Mouse (Mus musculus): ENCODE measurements around the gene Slc6a4.

The Slc6a4 gene

DNA sequence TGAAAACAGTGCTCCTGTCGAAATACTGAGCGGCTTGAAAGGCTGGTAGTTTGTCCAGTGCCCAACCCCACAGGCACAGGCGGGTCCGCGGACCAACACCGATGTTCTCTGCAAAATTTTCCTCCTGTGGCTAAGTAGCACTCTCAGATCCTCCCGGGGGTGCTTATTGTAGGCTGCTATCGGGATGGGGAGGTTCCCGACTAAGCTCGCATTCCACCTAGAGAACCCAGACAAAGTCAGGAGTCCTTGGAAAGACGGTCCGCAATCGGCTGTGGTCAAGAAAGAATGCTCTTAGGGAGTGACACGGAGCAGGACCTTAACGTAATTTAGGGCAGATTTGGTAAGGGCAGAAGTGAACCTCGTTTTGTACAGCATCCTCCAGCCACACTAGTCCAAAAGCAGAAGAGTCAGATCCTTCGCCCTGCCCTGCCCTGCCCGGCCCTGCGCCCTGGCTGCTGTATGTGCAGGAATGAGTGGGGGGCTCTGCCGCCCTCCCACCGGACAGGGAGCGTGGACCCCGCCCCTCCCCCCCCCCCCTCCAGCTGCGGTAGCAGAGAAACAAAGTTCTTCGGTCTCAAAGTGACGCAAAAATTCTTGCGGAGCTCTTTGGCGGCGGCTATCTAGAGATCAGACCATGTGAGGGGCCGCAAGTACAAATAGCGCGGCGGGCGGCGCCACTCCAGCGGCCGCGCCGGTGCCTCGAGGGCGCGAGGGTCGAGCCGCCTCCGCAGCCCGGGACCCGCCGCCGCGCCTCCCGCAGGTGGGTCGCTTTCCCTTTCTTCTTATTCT lies at the start of gene Slc6a4:
Slc6a4 (plus strand) TSS at position 688 of the 789 bp plus-strand sequence.
- DNase-seq (ENCODE audit: low spot score in 2 of 2) = no peak

DNA sequence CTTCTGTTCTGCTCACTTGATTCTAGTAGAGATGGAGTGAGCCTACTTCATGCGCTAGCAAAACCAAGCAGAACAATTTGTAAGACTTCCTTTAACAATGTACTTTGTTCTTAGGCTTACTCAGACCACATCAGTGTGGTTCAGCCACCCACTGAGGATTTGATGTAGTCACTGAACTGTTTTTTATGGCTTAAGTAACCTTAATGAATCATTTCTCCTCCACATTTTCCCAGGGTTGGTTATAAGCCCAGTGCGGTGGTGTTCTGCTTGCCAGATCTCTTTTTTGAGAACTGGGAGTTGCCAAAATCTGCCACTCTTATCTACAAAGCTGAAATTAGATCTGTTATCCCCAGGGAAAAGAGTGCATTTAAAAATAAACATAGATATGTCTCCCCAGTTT lies 44.9 kb upstream of the Slc6a4 start:
- DNase-seq (ENCODE audit: low spot score in 2 of 2) = peak; percentile 23 to 33

DNA sequence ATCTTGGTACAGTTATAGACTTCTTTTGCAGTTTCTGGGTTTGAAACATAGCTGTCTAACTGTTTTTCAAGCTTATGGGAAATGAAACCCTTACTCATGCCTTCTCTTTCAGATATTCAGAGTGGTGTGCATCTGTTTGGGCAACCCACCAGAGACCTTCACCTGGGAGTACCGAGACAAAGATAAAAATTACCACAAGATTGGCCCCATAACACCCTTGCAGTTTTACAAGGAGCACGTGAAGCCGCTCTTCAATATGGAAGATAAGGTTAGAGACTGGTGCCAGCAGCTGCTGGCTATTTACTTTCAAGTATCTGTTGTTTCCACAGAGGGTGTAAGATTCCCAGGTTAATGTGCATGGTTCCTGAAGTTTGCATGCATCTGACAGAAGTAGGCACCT lies 32.7 kb upstream of the Slc6a4 start:
- no peak for DNase-seq (ENCODE audit: low spot score in 2 of 2)

DNA sequence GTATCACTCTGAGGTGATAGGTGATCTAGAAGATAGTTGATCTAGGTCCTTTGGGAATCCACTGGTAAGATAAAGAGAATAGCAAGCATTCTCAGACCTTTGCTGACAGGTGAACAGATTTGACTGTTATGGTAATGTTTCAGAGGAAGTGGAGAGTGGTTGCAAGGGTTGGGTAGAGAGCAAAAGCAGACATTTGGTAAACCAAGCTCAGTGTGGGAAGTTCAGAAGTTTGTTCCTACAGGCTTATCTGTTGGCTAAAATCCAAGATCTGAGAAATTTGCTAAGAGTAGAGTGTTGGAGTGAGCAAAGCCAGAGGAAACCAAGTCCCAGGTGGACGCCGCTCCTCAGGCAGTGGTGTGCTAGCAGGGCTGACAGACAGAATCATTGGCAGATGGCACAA lies 28.1 kb upstream of the Slc6a4 start:
- no peak for DNase-seq (ENCODE audit: low spot score in 2 of 2)

DNA sequence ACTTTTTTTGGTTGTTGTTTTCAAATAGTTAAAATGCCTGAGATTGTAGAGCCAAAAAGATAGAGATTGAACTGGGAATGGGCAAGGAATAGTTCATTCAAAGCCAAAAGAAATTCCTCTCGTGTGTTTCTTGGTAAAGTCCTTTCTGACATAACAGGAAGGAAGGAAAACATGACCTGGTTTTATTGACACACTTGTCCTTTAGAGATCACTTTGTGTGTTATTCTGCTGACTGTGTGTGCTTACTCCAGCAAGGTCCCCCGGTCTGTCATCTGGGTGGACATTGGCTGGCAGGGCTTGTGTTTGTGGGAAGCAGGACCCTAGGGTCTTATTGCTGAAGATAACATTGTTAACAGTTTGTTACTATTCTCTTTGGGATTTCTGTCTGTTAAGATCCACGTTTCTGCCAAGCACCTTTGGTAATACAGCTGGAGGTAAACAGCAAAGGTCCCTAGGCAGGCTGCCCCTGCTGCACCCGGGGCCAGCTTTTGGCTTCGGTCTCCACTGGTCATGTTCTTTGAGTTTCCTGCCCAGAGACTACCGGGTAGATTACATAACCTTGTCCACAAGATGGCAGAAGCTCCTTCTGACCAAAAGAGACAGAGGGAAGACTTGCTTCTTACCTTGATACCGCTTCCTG lies 23.6 kb upstream of the Slc6a4 start:
- no peak for DNase-seq (ENCODE audit: low spot score in 2 of 2)

DNA sequence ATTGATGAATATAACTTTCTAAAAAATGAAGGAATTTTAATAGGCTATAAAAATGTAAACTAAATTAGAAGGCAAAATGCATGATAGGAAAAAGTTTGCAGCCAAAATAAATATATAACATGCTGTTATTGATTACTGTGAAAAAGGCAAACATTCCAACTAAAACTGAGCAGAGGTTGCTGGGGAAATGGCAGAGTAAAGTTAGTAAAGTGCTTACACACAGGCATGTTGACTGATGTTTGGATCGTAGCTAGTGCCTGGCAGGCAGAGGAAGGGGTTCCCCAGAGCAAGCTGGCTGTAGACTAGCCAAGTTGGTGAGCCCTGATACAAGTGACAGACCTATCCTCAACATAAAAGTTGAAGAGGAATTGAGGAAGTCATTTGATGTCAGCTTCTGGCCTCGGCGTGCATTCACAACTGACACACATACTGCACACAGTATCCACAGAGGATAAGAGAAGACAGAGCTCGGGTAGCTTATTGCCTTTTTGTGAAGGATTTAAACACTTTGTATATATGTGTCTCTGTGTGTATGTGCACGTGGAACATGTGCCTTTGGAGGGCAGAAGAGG lies 16.7 kb upstream of the Slc6a4 start:
- no peak for DNase-seq (ENCODE audit: low spot score in 2 of 2)

DNA sequence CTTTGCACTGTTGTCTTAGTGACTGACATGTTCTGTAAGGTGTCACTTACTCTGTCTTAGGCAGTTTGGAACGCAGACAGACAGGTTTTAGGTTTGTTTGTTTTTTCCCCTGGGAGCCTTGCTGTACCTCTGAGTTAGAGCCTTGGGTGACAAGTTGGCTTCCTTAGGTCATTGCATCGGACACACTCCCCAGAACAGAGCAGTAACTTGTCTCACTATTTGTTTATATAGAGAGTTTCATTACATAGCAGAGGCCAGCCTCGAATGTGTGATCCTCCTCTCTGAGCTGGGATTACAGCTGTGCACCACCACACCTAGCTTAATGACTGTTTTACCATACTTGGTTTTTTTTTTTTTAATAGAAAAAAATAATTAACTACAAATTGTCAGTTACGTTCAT lies 16.0 kb upstream of the Slc6a4 start:
- no peak for DNase-seq (ENCODE audit: low spot score in 2 of 2)

DNA sequence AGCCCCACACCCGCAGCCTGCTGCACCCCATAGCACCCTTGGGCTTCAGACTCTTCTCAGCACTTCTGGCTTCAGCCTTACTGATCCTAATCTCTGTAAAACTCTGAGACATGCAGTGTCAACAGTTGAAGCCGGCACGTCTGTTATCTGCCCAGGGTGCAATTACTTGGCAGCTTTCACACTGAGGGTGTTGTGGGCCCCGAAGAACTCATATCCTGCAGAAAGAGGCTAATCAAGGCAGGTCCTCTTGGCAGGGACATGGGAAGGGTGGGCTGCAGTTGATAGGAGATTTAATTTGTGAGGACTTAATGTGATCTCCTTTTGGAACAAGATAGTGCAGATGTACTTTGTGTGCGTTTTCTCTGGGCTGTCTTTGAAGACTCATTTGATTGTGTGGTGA lies 14.8 kb upstream of the Slc6a4 start:
- no peak for DNase-seq (ENCODE audit: low spot score in 2 of 2)

DNA sequence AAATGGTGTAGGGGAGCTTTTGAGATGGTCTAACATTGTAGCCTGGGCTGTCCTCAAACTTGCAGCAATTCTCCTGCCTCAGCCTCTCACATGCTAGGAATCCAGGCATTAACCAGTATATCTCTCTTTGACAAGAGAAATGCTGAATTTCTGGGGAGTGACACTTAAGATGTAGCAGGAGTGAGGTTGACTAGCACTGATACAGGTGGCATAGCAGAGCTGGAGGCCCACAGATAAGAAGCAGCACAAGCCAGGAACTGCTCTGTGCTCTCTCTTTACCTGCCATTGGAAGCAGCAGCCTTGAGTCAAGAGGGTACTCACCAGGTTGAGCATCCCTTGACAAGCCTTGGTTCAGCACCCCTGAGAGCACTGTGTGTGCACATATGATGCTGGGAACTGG lies 14.2 kb upstream of the Slc6a4 start:
- no peak for DNase-seq (ENCODE audit: low spot score in 2 of 2)

DNA sequence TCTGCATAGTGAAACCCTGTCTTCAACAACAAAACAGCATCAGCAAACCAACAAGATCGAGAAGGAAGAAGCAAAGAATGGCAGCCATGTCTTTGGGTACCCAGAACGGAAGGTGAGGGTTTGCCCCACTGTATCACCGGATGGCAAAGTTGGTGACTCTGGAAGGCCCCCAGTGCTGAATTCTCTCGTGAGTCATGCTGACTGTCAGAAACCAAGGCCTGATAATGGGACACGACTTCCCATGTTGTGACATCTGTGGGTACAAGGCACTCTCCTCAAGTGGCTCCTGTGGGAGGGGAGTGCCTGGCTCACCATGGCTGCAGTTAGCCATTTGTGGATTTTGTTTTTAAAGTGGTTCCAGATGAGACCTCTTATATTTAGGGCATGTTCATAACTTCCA lies 7.6 kb upstream of the Slc6a4 start:
- DNase-seq (ENCODE audit: low spot score in 2 of 2) = no peak

DNA sequence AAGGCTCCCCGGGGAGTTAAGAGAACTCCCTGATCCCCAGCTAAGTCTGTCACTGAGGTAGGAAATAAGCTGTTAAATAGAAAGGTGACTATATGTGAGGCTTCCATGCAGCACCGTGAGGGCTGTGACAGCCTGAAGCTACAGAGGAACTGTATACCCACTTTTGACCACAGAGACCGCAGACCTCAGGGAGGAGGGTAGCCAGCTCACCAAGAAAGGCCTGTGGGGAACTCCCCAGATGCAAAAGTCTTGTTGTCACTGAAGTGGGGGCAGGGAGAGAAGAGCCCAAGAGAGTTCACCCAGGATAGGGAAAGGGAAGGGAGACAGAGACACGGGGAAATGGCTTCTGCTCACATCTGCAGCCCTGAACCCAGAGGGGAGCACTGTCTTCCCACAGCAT lies 5.5 kb upstream of the Slc6a4 start:
- DNase-seq (ENCODE audit: low spot score in 2 of 2) = no peak

DNA sequence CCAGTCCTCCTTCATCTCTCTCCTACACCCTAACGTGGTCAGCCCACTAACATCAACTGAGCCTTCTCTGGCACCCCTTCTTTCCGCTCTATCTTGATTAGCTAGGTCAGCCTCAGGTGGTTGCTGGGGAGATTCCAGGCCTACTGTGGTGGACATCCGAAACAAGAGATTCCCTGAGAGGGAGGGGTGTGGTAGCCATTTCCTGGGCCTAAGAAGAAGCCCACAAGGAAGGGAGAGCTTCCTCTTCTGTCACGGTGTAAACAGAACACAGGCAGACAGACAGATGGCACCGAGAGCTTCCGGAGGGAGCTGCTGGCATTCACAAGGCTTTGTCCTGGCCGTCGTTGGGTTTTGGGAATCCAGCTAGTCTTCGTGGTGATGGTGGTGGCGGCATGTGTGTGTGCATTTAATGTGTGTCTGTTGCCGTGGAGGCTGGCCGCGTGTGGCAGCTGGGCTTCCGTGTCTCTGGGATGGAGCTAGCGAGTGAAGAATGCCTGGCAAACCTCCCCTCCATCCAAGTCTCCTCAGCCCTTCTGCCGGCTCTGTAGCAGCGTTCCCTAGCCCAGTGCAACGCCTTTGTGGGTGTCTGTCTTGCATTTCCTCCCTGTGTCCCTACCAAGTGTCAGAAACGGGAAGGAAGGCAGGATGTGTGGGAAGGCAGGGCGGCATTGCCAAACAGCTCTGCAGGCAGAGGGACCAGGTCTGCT lies 2.3 kb upstream of the Slc6a4 start:
- no peak for DNase-seq (ENCODE audit: low spot score in 2 of 2)

DNA sequence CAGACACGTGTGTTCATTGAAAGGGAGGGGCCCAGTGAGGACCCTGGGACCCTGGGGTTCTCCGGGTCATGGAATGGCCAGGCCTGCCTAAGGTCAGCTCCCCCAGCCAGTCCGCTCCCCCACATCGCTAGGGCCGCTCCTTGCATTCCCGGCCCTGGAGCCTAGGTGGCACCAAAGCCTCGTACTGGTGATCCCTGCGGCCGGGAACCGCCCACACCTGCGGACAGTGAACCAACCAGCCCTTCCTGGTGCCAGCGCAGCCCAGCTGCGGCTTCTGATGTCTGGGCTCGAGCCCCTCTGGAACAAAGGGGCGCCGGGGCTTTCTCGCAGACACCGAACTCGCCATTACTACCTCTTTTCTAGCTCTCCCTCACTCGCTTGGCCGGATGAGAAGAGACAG lies 1.1 kb upstream of the Slc6a4 start:
- peak; percentile 44 for DNase-seq (ENCODE audit: low spot score in 2 of 2)

DNA sequence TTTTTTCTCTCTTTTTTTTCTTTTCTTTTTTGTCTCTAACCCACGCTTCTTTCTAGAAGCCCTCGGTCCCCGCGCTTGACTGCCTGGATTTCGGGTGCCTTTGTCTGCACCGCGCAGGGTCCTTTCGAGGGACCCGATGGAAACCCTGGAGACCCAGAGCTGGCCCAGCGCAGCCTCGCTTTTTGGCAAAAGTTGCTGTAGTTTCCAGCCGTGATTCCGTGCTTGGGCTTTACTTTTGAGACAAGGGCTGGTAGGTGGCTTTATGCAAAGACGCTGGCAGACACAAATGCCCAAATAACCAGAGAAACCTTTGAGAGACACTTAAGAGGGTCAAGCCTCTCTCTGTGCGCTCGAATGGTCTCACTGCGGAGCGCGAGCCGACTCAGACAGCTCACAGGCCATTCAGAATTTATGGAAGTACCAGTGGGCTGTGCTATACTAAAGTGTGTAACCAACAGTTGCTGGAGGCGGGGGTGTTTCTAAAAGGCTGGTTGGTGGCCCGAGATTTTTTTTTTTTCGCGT lies 363 bp downstream of the Slc6a4 start:
- DNase-seq (ENCODE audit: low spot score in 2 of 2) = no peak

DNA sequence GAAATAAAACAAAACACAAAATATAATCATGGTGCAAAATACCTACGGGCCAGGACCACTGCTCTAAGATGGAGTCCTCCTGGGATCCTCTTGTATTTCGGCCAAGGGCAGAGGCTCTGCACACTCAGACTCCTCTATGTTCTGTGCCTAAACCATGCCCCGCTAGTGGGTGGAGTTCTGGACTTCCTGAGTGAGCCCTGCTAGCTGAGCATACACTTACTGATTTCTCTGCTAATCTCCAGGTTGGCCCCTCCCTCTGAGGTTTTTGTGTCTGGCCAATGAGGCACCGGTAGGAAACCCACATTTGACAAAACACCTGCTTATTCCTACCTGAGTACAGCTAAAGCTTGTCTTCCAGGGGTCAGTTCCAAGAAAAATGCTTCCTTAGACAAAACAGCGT lies 2.3 kb downstream of the Slc6a4 start:
- no peak for DNase-seq (ENCODE audit: low spot score in 2 of 2)

DNA sequence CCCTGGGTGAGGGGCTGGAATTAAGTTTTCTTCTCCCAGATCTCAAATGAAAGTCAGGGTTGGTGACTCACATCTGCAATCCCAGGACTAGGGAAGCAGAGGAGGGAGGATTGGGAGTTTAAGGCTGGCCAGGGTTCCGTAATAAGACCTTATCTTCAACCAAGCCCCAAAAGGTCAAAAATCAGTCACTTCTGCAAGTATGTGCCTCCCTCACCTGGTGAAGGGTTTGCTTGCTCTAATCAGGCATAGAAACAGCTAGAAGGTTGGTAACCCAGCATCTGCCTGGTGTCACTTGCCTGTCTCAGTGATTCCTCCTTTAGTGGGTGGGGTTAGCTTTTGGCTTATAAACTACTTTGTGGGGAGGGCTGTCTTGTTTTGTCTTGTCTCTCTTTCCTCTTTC lies 4.0 kb downstream of the Slc6a4 start:
- no peak for DNase-seq (ENCODE audit: low spot score in 2 of 2)

DNA sequence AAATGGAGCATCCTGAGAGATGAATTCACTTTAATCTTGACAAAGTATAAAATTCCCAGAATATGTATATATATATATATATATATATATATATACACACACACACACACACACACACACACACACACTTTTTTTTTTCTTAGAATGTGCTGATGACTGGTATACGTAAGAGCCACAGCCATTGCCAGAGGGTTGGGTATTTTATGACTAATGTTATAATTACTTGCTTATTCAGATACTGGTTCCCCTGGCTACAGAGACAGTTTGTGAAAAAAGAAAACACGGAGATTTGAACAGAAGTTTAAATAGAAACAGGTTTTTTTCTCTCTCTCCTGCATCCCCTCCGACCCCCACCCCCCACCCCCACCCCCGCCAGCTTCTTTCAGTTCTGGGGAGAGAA lies 7.5 kb downstream of the Slc6a4 start:
- no peak for DNase-seq (ENCODE audit: low spot score in 2 of 2)

DNA sequence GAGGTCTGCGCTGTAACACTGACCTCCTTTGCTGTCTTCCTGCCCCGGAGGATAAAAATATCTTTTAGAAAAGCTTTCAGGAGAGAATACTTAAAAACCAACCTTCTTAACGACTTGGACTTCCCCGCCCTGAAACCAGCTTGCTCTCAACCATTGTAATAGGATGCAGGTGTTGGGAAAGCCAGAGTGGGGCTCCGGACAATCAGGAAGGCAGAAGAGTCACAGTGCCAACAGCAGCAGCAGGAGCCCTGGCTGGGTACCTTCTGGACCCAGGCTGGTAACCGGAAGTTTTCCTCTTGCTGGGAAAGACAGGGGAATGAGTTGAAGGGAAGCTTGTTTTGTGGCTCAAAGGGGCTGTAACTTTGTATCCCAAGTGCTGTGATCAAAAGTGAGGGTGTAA lies 8.2 kb downstream of the Slc6a4 start:
- no peak for DNase-seq (ENCODE audit: low spot score in 2 of 2)

DNA sequence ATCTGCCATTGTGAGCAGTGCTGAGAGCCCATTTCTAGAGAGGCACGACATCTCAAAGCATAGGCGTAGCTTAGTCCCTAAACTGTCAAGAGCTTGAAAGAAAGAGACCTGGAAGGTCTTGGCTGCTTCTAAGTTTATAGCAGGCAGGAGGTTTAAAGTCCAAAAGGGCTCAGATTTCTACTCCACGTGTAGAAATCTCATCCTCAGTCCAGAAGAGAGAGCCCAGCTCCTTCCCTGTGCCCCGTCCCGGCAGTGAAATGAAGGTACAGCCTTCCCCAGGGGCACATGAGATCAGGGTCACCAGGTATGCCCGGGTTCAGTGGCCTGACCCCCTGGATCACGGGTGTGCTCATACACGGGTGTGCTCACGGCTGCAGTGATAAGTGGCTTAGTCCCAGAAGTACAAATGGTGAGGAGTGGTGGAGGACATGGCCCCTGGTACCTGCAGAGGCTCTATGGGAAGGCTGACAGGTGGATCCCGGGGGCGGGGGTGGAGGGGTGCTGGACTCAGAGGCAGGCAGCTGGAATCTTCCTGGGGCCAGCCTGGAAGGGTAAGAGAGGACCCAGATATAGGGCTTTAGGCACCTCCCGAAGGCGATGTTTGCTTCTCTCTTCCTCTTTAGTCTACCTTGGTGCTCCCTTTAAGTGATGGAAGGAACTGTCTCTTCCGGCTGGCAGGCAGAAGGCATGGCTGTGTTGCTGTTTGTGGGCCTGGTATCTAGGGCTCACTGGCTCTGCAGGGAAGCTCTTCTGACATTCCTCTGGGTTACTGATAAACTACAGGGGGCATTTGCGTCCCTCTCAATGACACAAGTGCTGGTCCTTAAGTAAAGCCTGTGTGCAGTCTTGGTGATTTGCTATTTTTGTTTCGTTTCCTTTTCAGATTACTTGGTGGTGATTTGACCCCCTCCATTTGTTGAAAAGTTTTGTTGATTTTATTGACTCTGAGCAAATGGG lies 10.9 kb downstream of the Slc6a4 start:
- DNase-seq (ENCODE audit: low spot score in 2 of 2) = no peak

DNA sequence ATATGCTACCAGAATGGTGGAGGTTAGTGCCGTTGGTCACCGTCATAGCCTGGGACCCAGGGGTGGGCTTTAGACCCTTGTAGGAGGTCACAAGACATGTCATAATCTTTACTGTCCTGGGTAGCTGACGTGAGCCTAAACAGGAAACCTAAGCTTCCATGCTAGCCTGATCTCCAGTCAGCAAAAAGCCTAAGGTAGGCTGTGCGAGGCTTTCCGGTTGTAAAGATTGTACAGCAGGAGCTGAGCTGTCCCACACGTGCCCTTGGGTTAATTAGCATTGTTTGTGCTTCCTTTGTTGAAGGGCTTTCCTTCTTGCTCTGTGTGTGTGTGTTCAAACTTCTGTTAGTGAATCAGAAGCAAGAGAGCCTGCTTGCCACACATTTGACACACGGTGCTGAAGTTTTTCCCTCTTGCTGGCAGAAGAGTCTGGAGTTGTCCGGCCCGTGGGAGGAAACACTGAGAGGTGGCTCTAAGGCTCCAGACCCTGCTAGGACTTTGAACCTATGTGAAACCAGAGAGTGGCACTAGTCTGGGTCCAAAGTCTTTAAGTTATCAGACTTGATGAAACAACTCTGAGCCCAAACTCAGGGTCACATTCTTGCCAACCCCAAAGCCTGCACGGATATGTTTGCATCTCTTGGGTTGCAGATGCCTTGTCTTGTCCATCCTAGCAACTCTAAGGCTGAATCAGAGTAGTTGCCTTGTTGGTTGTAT lies 12.5 kb downstream of the Slc6a4 start:
- no peak for DNase-seq (ENCODE audit: low spot score in 2 of 2)

DNA sequence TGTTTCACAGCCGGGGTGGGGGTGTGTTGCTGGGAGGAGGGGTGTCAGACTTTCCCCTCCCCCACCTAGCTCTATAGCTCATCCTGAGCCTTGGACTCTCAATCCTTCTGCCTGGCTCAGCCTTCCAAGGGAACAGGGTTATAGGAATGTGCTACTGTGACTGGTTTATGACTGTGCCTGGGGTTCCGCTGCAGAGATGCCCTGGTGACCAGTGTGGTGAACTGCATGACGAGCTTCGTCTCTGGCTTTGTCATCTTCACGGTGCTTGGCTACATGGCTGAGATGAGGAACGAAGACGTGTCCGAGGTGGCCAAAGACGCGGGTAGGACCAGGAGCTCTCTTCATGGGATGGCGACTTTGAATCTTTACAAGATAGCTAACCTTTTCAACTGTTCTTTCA lies 19.6 kb downstream of the Slc6a4 start:
- DNase-seq (ENCODE audit: low spot score in 2 of 2) = no peak

Measured in heart, adult 9 months (tissue).